Comparison of ENCODE assay signal across 11 mouse cellular contexts in the genomic region with DNA sequence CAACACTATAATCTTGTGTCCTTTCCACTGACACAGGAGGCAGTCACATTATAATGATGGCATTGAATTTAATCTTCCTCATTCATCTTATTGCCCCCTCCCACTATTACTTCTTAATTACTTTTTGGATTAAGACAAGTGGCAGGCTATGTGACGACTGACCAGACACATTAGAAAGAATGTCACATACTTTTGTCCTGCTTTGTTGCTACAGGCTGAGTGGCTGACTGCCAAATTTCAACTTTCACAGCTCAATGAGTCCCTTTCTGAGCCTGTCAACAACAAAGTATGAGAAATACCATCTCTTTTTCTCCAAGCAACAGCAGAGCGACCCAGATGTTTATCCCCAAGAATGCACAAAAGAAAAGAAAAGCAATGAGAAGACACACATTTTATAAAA.
DNase-seq lines count a peak whose midpoint lies in the region; ATAC-seq lines count a peak whose summit lies in the region.
"Had no signal": no experiment of that assay in that cellular context is flagged by ENCODE, and none has a peak within 500 bp of the region (broad histone marks: within the 10 kb centered on the region; RNA-seq: fewer than 3 reads in every experiment).

No protein-coding gene starts in this region.

- no peaks in the 10 kb centered on the region for H3K27me3 ChIP-seq in midbrain, embryonic 13.5 days
- H3K27me3 ChIP-seq in midbrain, embryonic 10.5 days (ENCODE audit: low read depth, poor library complexity, severe bottlenecking): no peaks in the 10 kb centered on the region
- H3K27me3 ChIP-seq in hindbrain, embryonic 15.5 days: no peaks in the 10 kb centered on the region
- H3K27me3 ChIP-seq: limb, embryonic 13.5 days; lung, embryonic 15.5 days had no signal

- no peak overlapping the region for H3K9ac ChIP-seq in midbrain, embryonic 13.5 days (replicated peaks)
- H3K9ac ChIP-seq in hindbrain, embryonic 15.5 days: no peak overlapping the region
- H3K9ac ChIP-seq: limb, embryonic 13.5 days; lung, embryonic 15.5 days had no signal

- H3K9me3 ChIP-seq in midbrain, embryonic 13.5 days: no peaks in the 10 kb centered on the region
- H3K9me3 ChIP-seq in midbrain, embryonic 10.5 days (replicated peaks): no peaks in the 10 kb centered on the region
- H3K9me3 ChIP-seq in hindbrain, embryonic 15.5 days: no peaks in the 10 kb centered on the region
- H3K9me3 ChIP-seq: limb, embryonic 13.5 days; lung, embryonic 15.5 days had no signal

- peak; percentile 25 for DNase-seq in heart, postnatal 4 days
- no peak for DNase-seq in heart, adult 18-20 months
- no peak for DNase-seq in midbrain, embryonic 10.5 days (ENCODE audit: low spot score)
- DNase-seq in retina, embryonic 14.5 days (ENCODE audit: low spot score): peak; percentile 3
- DNase-seq in ovary, postnatal 36 days (ENCODE audit: low spot score): no peak
- DNase-seq: cerebellum, adult 9-10 months; layer of hippocampus, postnatal 36 days had no signal

- H3K27ac ChIP-seq in midbrain, embryonic 13.5 days: no peak overlapping the region
- no peak overlapping the region for H3K27ac ChIP-seq in midbrain, embryonic 10.5 days (replicated peaks)
- H3K27ac ChIP-seq in hindbrain, embryonic 15.5 days (replicated peaks): no peak overlapping the region
- H3K27ac ChIP-seq: limb, embryonic 13.5 days; lung, embryonic 15.5 days had no signal

- WGBS in midbrain, embryonic 13.5 days: 16% methylated on average over 2 of the region's 2 CpGs
- 45% methylated on average over 2 of the region's 2 CpGs for WGBS in midbrain, embryonic 10.5 days
- 18% methylated on average over 2 of the region's 2 CpGs for WGBS in hindbrain, embryonic 15.5 days

- H3K4me3 ChIP-seq in midbrain, embryonic 13.5 days (replicated peaks): no peak overlapping the region
- H3K4me3 ChIP-seq in midbrain, embryonic 10.5 days: no peak overlapping the region
- H3K4me3 ChIP-seq in hindbrain, embryonic 15.5 days: no peak overlapping the region
- H3K4me3 ChIP-seq: limb, embryonic 13.5 days; lung, embryonic 15.5 days had no signal

- peaks cover 8% of the 10 kb centered on the region; the same call in 1 of the 2 replicates for H3K4me1 ChIP-seq in midbrain, embryonic 13.5 days (replicated peaks)
- H3K4me1 ChIP-seq in midbrain, embryonic 10.5 days: 0 out of 2 replicates have a peak, but pooled peaks cover 3% of the 10 kb centered on the region
- H3K4me1 ChIP-seq in hindbrain, embryonic 15.5 days (replicated peaks): peaks cover 5% of the 10 kb centered on the region
- H3K4me1 ChIP-seq: limb, embryonic 13.5 days had no signal

- ATAC-seq in midbrain, embryonic 13.5 days: peak; percentile 37; the same call in 1 of the 2 replicates
- peak; percentile 65 for ATAC-seq in hindbrain, embryonic 15.5 days (ENCODE audit: low FRiP score, low read depth)

- no peaks in the 10 kb centered on the region for H3K36me3 ChIP-seq in midbrain, embryonic 13.5 days
- H3K36me3 ChIP-seq in midbrain, embryonic 10.5 days: no peaks in the 10 kb centered on the region
- no peaks in the 10 kb centered on the region for H3K36me3 ChIP-seq in hindbrain, embryonic 15.5 days
- H3K36me3 ChIP-seq: limb, embryonic 13.5 days; lung, embryonic 15.5 days had no signal

- no peak overlapping the region for H3K4me2 ChIP-seq in midbrain, embryonic 13.5 days (replicated peaks)
- no peak overlapping the region for H3K4me2 ChIP-seq in hindbrain, embryonic 15.5 days
- H3K4me2 ChIP-seq: limb, embryonic 13.5 days; lung, embryonic 15.5 days had no signal

Comparison
In these comparisons a context has a peak if more than half of its experiments do, and no peak if none do; other contexts are left out.
1. DNase-seq: peak in heart, postnatal 4 days (single experiment) and retina, embryonic 14.5 days (single experiment); none in heart, adult 18-20 months (0 of 2), midbrain, embryonic 10.5 days (single experiment) and ovary, postnatal 36 days (single experiment).